Mouse (Mus musculus) monocyte, adult 5-6 weeks (primary cell): Measurements from ENCODE around the gene Selp. TPM values are rescaled to one million over a fixed set of nuclear protein-coding genes. Genes with fewer than 3 reads are reported as not detected.
A peak's percentile ranks its signal among the peaks of the same experiment; 100 is the strongest.

Experiments used
- ATAC-seq: fragments of 153-309, 156-312 bp; replicated peaks from 2 replicates; pipeline ENCODE4 v1.8.0; 2017; ENCODE audit warnings: mild to moderate bottlenecking; ENCODE audit not compliant: low TSS enrichment, insufficient number of reproducible peaks, severe bottlenecking, poor library complexity, low FRiP score
- total RNA-seq: library from RNA; stranded (forward); fragments of 200-1000, 200-491, 200-594 nt; gene quantifications from 3 replicates; pipeline ENCODE4 v1.2.3, GENCODE M21; 2017

The Selp gene
- total RNA-seq, 1 experiment from 2014 or later, result 1.6 TPM

DNA sequence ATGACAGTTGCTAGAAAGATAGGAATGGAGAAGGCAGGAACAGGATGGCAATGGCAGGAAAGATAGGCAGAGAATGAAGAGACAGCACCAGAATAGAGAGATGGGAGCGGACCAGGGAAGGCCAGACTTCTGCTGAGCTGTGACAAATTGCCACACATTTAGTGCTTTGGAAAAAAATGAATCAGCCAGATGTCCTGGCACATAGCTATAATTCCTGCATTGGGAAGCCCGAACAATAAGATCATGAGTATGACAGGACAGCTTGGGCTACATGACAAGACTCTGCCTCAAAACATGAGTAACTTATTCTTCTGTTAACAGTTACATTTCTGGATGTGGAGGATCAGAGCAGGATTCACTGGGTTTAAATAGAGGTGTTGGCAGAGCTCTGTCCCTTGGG is 44.7 kb downstream of the Selp start:
- ATAC-seq, result no peak

DNA sequence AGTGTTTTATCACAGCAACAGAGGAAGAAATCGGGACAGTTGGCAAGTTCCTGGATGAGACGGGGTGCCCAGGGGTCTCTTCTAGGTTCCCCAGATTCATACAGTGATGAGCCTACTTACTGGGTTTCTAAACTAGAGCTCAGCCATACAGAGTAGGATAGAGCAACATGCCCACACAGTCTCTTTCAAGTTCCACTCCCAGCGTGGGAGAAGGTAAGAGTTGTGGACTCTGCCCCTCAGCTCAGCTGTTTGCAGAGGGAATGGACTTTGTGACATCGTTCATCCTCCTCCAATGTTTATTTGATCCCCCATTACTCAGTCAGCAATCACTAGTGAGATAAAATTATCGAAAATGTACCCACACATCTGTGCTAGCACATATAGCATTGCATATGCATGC is 47.7 kb downstream of the Selp start:
- ATAC-seq, result no peak

DNA sequence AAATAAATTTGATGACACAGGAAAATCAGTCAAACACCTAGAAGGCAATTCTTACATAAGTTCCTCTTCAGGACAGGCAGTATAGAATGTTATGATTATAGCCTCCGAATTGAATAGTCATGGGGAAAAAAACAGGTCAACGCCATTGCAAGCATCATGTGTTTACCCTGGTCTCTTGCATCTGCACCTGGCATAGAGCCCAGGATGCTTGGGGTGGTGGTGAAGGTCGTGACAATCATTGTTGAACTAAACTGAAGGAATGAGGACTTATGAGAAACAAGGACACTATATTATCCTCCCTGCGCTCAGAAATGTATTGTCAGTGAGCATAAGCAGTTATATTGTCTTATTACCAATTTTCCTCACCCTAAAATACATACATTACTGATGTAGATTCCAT is 53.8 kb downstream of the Selp start:
- ATAC-seq, result no peak

DNA sequence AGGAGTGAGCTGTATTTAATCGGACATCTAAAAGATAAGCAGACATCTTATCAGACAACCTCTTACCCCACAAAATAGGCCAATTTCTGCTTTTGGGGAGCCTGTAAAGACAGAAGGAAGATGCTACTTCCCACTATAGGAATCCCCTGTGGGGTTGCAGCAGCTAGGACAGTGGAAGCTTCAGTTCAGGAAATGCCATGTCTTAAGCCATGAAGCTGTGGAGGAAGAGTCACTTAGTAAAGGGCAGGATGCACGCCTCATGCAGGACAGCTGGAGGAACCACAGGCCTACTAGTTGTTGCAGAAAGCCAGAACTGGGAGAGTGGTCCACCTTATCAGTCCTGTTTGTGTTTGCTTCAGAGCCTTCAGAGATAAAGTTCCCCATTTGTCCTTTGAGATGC is 55.4 kb downstream of the Selp start:
- ATAC-seq, result no peak

DNA sequence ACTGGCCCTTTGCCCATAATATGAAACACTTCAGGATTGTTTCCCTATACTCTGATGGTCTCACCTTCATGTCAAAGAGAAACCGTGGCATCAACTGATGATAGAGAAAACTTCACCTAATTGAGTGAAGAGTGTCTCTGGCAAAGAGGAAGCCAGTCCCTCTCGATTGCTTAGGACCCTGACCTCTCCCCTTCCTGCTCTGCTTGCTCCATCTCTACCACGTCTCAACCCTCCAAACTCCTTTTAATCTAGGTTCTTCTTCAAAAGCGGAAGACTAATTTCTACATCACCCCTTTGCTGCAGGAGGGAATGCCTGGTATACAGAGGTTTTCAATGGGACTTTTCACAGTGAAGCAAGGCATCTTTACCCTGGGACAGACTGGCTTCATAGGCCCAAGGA is 58.1 kb downstream of the Selp start:
- no peak for ATAC-seq

DNA sequence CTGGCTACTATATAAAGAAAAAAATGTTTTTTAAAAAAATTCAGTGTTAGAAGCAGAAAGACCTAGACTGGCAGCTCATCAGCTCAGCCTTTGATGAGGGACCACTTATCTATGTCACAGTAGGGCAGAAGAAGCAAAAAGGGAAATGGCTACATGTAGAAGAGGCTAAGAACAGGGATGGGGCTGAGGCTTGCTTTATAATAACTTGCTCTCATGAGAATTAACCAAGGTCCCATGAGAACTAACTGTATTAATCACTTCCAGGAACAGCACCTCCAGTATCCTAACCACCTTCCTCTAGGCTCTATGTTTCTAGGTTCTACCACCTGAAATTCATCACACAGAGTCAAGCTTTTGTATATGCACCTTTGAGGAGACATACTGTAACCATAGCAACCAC is 61.8 kb downstream of the Selp start:
- no peak for ATAC-seq

DNA sequence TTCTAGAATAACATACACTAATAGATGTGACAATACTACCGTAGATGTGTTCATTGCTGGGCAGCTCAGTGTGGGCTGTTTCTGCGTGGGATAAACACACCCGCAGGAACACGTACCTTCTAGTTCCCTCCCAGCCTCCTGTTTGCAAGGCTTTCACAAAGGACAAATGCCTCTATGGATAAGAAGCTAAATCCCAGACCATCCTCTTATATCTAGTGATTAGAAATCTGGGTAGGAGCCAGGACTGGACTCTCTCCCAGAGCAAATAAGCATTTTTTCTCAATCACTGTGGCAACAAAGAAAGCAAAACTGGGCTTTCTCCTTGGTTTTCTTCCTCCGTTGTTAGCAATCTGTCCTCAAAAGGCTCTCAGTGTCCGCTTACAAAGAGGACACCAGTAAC is 63.4 kb downstream of the Selp start:
- no peak for ATAC-seq

DNA sequence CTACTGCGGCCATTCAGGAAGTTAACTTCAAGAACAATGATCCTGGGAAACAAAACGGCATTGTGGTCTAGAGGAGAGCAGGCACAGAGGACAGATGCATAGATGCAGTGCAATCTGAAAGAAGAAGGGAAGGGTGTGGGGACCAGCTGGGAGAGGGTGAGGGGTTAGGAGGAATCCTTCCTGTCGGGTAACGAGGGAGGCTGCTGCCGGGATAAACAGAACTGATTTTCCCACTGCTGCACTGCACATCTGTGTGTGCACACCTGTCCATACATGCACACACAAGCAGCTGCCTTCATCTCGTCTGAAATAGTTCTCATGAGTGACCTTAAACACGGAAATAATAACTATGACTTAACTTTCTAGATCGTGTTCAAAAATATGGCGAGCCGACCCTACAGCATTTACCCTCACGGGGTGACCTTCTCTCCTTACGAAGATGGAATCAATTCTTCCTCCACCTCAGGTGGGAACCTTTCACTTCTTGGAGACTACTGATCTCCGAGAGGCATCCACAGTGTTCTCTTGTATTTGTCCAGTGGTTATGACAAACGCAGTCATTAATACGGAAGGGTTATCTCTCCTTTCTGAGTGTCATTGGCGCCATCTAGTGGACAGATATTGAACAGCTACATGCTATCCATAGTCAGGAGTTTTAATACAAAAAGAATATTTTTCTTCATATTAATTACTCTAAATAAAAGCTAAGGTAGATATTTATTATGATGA is 69.2 kb downstream of the Selp start:
- ATAC-seq, result peak; percentile 88

DNA sequence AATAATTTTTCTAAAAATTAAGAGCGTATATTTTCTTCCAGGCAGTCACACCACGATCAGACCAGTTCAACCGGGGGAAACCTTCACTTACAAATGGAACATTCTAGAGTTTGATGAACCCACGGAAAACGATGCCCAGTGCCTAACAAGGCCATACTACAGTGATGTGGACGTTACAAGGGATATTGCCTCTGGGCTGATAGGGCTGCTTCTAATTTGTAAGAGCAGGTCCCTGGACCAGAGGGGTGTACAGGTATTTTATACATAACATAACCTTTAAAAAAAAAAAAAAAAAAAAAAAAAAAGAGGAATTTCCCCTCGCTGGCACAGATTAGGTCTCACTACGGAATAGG is 69.8 kb downstream of the Selp start:
- no peak for ATAC-seq

DNA sequence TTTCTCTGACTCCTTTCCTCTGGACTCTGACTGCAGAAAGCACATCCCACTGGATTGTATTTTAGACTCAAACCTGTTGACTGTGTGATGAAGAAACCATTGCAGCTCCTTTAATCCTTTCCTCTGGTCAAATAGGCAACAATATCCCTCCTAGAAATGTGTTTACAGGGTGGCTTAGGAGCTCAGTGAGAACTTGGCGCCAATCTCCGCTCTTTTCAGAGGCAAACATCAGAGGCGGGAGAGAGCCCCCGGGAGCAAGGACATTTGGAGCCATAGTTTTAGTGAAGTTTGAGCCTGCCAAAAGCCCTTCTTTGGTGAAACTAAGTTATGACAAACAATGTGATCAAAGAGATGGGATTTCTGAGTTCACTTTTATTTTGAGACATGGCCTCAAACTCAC is 70.3 kb downstream of the Selp start:
- no peak for ATAC-seq

DNA sequence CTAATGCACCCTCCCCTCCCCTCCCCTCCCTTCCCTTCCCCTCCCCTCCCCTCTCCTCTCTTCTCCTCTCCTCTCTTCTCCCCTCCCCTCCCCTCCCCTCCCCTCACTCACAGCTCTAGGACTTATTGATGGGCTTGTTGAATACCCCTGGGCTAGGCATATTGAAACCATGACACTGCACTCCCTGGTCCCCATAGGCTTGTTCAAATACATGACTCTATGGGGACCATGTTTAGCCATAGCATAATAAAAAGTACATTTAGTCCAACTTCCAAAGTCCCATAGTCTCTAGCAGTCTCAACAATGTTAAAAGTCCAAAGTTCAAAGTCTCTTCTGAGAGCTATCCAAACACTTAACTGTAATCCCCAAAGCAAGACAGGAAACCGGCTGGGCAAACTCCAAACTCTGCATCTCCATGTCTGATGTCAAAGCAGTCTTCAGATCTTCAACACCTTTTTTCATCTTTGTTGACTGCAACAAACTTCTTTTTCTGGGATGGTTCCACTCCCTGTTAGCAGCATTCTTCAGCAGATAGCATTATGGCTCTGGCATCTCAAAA is 72.0 kb downstream of the Selp start:
- no peak for ATAC-seq

DNA sequence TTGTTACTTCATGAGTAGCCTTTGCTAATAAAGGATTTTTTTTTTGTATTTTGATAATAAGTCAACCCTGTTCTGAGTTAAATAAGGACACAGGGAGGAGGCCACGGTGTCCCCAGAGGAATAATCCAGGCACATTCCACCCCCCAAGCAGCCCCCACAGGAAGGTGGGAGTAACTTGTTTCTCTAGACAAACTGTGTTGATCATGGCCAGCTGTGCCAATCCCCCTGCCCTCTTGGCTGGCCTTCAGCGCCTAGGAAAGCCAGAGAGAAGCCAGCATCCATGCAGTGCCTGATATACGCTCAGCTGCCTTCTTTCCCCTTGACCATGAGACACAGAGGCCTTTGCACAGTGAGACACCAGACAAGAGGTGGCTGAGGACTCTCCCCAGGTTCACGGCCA is 84.5 kb downstream of the Selp start:
- no peak for ATAC-seq

Other genes with a start within 250 kb of the Selp start
- gene Scyl3, start 186.2 kb upstream of the Selp start, total RNA-seq, result 28.1 to 42.9 TPM (median 36.1 TPM) in 3 replicates
- gene BC055324, start 120.5 kb upstream of the Selp start, total RNA-seq, result 0.96 to 6.6 TPM (median 1.8 TPM) in 3 replicates
- 8.2 to 12.2 TPM (median 11.6 TPM) in 3 replicates for gene Mettl18, start 120.4 kb upstream of the Selp start, total RNA-seq
- gene Sele, start 67.0 kb upstream of the Selp start, total RNA-seq, result 0.57 to 0.85 TPM in 2 of 3 replicates, not detected in the other
- gene Sell, start 53.3 kb upstream of the Selp start, total RNA-seq, result 238 to 507 TPM (median 268 TPM) in 3 replicates
- gene F5, start 36.6 kb downstream of the Selp start, total RNA-seq, result 18.5 to 33.3 TPM (median 29.6 TPM) in 3 replicates
- gene Slc19a2, start 133.8 kb downstream of the Selp start, total RNA-seq, result 4.5 to 5.2 TPM (median 4.5 TPM) in 3 replicates
- gene Ccdc181, start 160.3 kb downstream of the Selp start, total RNA-seq, result 10.4 to 14.3 TPM (median 13.2 TPM) in 3 replicates
- 11.7 to 25.7 TPM (median 13.8 TPM) in 3 replicates for gene Nme7, start 188.9 kb downstream of the Selp start, total RNA-seq
- gene Blzf1, start 192.2 kb downstream of the Selp start, total RNA-seq, result 22.7 to 29.9 TPM (median 22.8 TPM) in 3 replicates